Mouse (Mus musculus): ENCODE data around the gene Cbfa2t3. TPM values are rescaled to one million over a fixed set of nuclear protein-coding genes. Genes with fewer than 3 reads are reported as not detected.
A peak's percentile ranks its signal among the peaks of the same experiment; 100 is the strongest.

The Cbfa2t3 gene
- polyA plus RNA-seq, 2 experiments = 1.9 to 3.3 TPM

DNA sequence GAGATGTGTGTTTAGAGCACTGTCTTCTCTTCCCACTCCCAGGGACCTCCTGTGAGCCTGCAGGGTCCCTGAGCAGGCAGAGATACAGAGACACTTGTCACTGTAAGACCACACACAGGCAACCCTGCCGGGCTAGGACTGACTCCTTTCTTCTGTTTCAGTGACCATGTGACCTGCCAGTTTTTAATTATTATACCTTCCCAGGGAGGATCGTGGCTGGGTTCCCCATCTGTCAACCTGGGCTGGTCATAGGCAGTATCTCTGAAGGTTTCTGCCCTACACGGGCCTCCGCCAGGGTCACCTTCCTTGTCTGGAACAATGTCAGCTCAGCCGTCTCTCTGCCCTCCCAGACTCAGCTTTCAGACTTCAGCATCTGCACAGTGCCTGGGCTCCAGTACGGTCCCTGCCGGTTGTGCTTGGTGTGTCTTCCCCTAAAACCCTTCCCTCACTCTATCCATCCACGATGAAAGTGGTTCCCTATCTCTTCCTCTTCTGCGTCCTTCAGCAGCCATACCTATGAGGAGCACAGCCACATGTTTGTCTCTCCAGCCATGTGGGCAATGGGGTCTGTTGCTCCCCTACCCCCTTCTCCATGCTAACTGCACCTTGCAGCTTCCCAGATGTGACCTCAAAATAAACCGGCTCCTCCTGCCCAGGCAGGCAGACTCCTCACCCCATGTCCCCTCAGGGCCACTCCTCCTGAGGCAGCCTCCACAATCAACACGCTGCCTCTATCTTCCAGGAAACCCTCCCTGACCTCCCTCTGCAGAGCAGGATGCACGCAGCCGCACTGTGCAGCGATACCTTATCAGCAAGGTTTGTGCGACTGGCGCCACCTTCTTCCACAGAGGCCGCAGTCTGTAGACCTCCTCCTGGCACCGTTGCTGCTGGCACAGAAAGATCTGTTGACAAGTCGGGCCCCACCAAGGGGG lies 36.9 kb upstream of the Cbfa2t3 start:
- H3K9ac ChIP-seq (replicated peaks) = peak overlapping the region; percentile 35
- peaks cover 14% of the 10 kb centered on the region for H3K27me3 ChIP-seq (ENCODE audit: control insufficient read depth, insufficient read depth, low read length)
- peak; percentile 68 to 73 (median 71) for DNase-seq (ENCODE audit: low read depth in 3 of 3, low spot score in 3 of 3)
- ATAC-seq (ENCODE audit: insufficient read depth) = peak; percentile 91
- H3K4me1 ChIP-seq (replicated peaks; ENCODE audit: control insufficient read depth in 2 of 2, insufficient read depth in 2 of 2, low read length in 1 of 2) = peaks cover 23 to 27% of the 10 kb centered on the region in 2 experiments
- H3K36me3 ChIP-seq (replicated peaks; ENCODE audit: control insufficient read depth, insufficient read depth, low read depth) = no peaks in the 10 kb centered on the region
- peak overlapping the region; percentile 24; the same call in 1 of the 2 replicates for H3K27ac ChIP-seq
- no peaks in the 10 kb centered on the region for H3K9me3 ChIP-seq (ENCODE audit: control insufficient read depth, low read length)
- H3K4me2 ChIP-seq (ENCODE audit: low read depth) = peak overlapping the region; percentile 54
- TF ChIP-seq CTCF (IDR thresholded peaks at IDR 0.05; ENCODE audit: low read depth) (peak; percentile 59), EP300 (IDR thresholded peaks at IDR 0.05; ENCODE audit: low read depth) (peak; percentile 83)
- peak overlapping the region in 1 of 2 experiments; percentile 21; a peak in 2 of 4 replicates for H3K4me3 ChIP-seq (ENCODE audit: insufficient read depth in 1 of 2, low read depth in 2 of 2, low read length in 2 of 2)
- WGBS (ENCODE audit: insufficient replicate concordance) = 7% methylated on average over 19 of the region's 19 CpGs

DNA sequence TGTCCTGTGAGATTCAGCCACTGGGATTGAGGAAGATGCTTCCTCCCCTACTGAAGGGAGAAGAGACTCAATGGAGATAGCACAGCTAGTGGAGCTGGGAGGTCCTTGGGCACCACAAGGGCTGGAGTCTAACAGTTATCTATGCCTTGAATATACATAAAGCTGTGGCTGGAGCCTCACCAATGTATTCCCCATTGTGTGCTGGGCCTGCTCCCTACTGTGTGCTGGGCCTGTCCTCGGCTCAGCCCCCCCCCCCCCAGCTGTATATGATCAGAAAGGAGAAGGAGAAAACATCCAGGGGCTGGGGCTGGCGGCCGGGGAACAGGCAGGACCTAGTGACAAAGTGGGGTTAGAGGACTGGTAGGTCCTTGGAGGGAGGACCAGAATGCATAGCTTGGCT lies 36.2 kb upstream of the Cbfa2t3 start:
- H3K27ac ChIP-seq = no peak overlapping the region
- DNase-seq (ENCODE audit: low read depth in 3 of 3, low spot score in 3 of 3) (no peak), ATAC-seq (ENCODE audit: insufficient read depth) (no peak)
- no peak overlapping the region for H3K9ac ChIP-seq (replicated peaks)
- no peak overlapping the region for H3K4me3 ChIP-seq (ENCODE audit: insufficient read depth in 1 of 2, low read depth in 2 of 2, low read length in 2 of 2)
- H3K4me2 ChIP-seq (ENCODE audit: low read depth) = peak overlapping the region; percentile 54; the same call in 1 of the 2 replicates
- no peak for TF ChIP-seq EP300 (IDR thresholded peaks at IDR 0.05; ENCODE audit: low read depth)
- no peak for TF ChIP-seq CTCF (IDR thresholded peaks at IDR 0.05; ENCODE audit: low read depth)
- peaks cover 10% of the 10 kb centered on the region for H3K27me3 ChIP-seq (ENCODE audit: control insufficient read depth, insufficient read depth, low read length)
- no peaks in the 10 kb centered on the region for H3K9me3 ChIP-seq (ENCODE audit: control insufficient read depth, low read length)
- 37% methylated on average over 3 of the region's 3 CpGs for WGBS (ENCODE audit: insufficient replicate concordance)
- peaks cover 23 to 27% of the 10 kb centered on the region in 2 experiments for H3K4me1 ChIP-seq (replicated peaks; ENCODE audit: control insufficient read depth in 2 of 2, insufficient read depth in 2 of 2, low read length in 1 of 2)
- no peaks in the 10 kb centered on the region for H3K36me3 ChIP-seq (replicated peaks; ENCODE audit: control insufficient read depth, insufficient read depth, low read depth)

DNA sequence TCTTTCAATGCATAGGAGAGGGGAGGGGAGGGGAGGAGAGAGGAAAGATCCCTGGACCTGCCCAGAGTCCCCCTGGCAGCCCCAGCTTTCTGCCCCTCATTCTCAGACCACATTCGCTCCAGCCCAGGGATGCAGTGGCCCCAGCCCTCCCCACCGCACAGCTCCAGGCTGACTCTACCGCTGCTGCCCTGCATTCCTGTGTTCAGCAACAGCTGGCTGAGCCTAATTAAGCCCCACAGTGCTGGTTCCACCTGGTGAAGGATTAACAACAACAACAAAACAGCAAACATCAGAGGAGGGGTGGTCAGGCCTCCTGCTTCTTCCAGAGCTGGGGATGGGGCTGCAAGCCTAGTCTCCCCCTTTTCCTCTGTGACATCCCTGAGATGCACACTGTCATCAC lies 29.7 kb upstream of the Cbfa2t3 start:
- ATAC-seq (ENCODE audit: insufficient read depth) (no peak), DNase-seq (ENCODE audit: low read depth in 3 of 3, low spot score in 3 of 3) (no peak)
- peaks cover 29% of the 10 kb centered on the region for H3K27me3 ChIP-seq (ENCODE audit: control insufficient read depth, insufficient read depth, low read length)
- H3K36me3 ChIP-seq (replicated peaks; ENCODE audit: control insufficient read depth, insufficient read depth, low read depth) = no peaks in the 10 kb centered on the region
- H3K4me3 ChIP-seq (ENCODE audit: insufficient read depth in 1 of 2, low read depth in 2 of 2, low read length in 2 of 2) = no peak overlapping the region
- H3K9ac ChIP-seq (replicated peaks) = no peak overlapping the region
- H3K4me2 ChIP-seq (ENCODE audit: low read depth) = no peak overlapping the region
- H3K9me3 ChIP-seq (ENCODE audit: control insufficient read depth, low read length) = no peaks in the 10 kb centered on the region
- H3K4me1 ChIP-seq (replicated peaks; ENCODE audit: control insufficient read depth in 2 of 2, insufficient read depth in 2 of 2, low read length in 1 of 2) = no peaks in the 10 kb centered on the region
- 71% methylated on average over 3 of the region's 3 CpGs for WGBS (ENCODE audit: insufficient replicate concordance)
- H3K27ac ChIP-seq = no peak overlapping the region
- no peak for TF ChIP-seq EP300 (IDR thresholded peaks at IDR 0.05; ENCODE audit: low read depth)
- no peak for TF ChIP-seq CTCF (IDR thresholded peaks at IDR 0.05; ENCODE audit: low read depth)

DNA sequence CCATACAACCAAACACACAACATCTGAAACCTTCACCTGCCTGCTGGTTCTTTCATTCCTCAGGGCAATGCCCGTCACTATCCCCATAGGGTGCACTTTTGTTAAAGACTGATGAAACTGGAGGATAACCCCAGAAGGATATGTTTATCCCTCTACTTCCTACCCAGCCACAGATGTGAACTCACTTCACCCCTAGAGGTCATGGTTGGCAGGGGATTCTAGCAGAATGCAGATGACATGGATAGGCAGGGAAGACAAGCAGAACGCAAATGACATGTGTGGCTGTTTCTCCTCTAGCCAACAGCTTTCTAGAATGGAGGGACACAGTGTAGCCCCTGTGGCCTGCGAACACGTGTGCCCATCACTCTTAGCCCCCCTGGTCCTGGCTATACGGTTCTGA lies 28.5 kb upstream of the Cbfa2t3 start:
- DNase-seq (ENCODE audit: low read depth in 3 of 3, low spot score in 3 of 3) (no peak), ATAC-seq (ENCODE audit: insufficient read depth) (no peak)

DNA sequence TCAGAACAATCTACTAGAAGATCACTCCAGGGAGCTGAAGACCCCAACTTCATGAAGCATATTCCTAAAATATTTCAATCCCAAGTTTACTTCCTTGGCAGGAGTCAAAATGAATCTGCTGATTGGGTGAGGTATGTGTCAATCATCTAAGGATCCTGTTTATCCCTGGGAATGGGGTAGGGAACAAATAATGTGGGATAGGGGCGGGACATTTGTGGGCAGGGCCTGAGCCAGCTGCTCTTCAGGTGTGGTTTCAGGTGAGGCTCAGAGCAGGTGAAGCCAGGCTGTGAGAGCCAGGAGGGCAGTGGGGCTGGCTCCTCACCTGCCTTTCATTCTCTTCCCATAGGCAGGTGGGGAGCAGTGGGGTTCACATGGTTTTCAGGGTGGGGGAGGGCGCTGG lies 27.9 kb upstream of the Cbfa2t3 start:
- Histone ChIP-seq H3K9ac (replicated peaks) (no peak overlapping the region), H3K27me3 (ENCODE audit: control insufficient read depth, insufficient read depth, low read length) (peaks cover 37% of the 10 kb centered on the region), H3K9me3 (ENCODE audit: control insufficient read depth, low read length) (no peaks in the 10 kb centered on the region), H3K36me3 (replicated peaks; ENCODE audit: control insufficient read depth, insufficient read depth, low read depth) (no peaks in the 10 kb centered on the region), H3K4me1 (replicated peaks; ENCODE audit: control insufficient read depth in 2 of 2, insufficient read depth in 2 of 2, low read length in 1 of 2) (peaks cover 8 to 10% of the 10 kb centered on the region in 2 experiments), H3K27ac (no peak overlapping the region), H3K4me3 (ENCODE audit: insufficient read depth in 1 of 2, low read depth in 2 of 2, low read length in 2 of 2) (no peak overlapping the region), H3K4me2 (ENCODE audit: low read depth) (no peak overlapping the region)
- 55% methylated on average over 2 of the region's 2 CpGs for WGBS (ENCODE audit: insufficient replicate concordance)
- DNase-seq (ENCODE audit: low read depth in 3 of 3, low spot score in 3 of 3) (no peak), ATAC-seq (ENCODE audit: insufficient read depth) (no peak)
- TF ChIP-seq CTCF (IDR thresholded peaks at IDR 0.05; ENCODE audit: low read depth) = no peak
- TF ChIP-seq EP300 (IDR thresholded peaks at IDR 0.05; ENCODE audit: low read depth) = no peak

More for the DNA sequence above, 28.5 kb upstream of the Cbfa2t3 start:
- H3K4me1 ChIP-seq (replicated peaks; ENCODE audit: control insufficient read depth in 2 of 2, insufficient read depth in 2 of 2, low read length in 1 of 2) = peaks cover 2 to 5% of the 10 kb centered on the region in 2 experiments
- no peak overlapping the region for H3K27ac ChIP-seq
- no peak overlapping the region for H3K4me2 ChIP-seq (ENCODE audit: low read depth)
- no peak overlapping the region for H3K9ac ChIP-seq (replicated peaks)
- no peaks in the 10 kb centered on the region for H3K36me3 ChIP-seq (replicated peaks; ENCODE audit: control insufficient read depth, insufficient read depth, low read depth)
- H3K27me3 ChIP-seq (ENCODE audit: control insufficient read depth, insufficient read depth, low read length) = peaks cover 31% of the 10 kb centered on the region
- TF ChIP-seq CTCF (IDR thresholded peaks at IDR 0.05; ENCODE audit: low read depth) (peak; percentile 22; the same call in 1 of the 2 replicates), EP300 (IDR thresholded peaks at IDR 0.05; ENCODE audit: low read depth) (no peak)
- no peak overlapping the region for H3K4me3 ChIP-seq (ENCODE audit: insufficient read depth in 1 of 2, low read depth in 2 of 2, low read length in 2 of 2)
- no peaks in the 10 kb centered on the region for H3K9me3 ChIP-seq (ENCODE audit: control insufficient read depth, low read length)
- 53% methylated on average over 5 of the region's 5 CpGs for WGBS (ENCODE audit: insufficient replicate concordance)

All from liver, embryonic 14.5 days (tissue).